Mouse (Mus musculus): Measurements from ENCODE around the gene Hsd11b1. TPM values are rescaled to one million over a fixed set of nuclear protein-coding genes. Genes with fewer than 3 reads are reported as not detected.

Hsd11b1 gene
- polyA plus RNA-seq, 1 experiment from 2014 or later, result 3.0 TPM

- no peak for TF ChIP-seq EP300 (optimal IDR thresholded peaks at IDR 0.05)
- no peak for TF ChIP-seq CTCF (IDR thresholded peaks at IDR 0.05; ENCODE audit: low read depth)
- H3K36me3 ChIP-seq (ENCODE audit: control insufficient read depth, insufficient read depth, low read length), result no peaks in the 10 kb centered on the region
- no peaks in the 10 kb centered on the region for H3K4me1 ChIP-seq (replicated peaks; ENCODE audit: control insufficient read depth, insufficient read depth)
- DNase-seq (ENCODE audit: low spot score) (no peak), ATAC-seq (ENCODE audit: low FRiP score, low TSS enrichment) (no peak)
- no peak within 1 kb of the TSS for H3K4me3 ChIP-seq (ENCODE audit: low read depth, low read length)
- WGBS, result 50% methylated on average over 5 of the region's 5 CpGs
- H3K4me2 ChIP-seq (replicated peaks; ENCODE audit: low read depth), result no peak within 1 kb of the TSS
- H3K9me3 ChIP-seq (ENCODE audit: control insufficient read depth, low read length), result no peaks in the 10 kb centered on the region
- no peaks in the 10 kb centered on the region for H3K27me3 ChIP-seq (ENCODE audit: control insufficient read depth, insufficient read depth, low read length)
- no peak within 1 kb of the TSS for H3K9ac ChIP-seq (ENCODE audit: low read length)
- no peak within 1 kb of the TSS for H3K27ac ChIP-seq (replicated peaks)
Observed at GRCm38 (mm10) chr1:193201383-193201778, 62.5 kb downstream of the Hsd11b1 start, which contains the start of gene Traf3ip3. Gene Traf3ip3 (minus strand): TSS chr1:193201703.

- H3K9ac ChIP-seq (ENCODE audit: low read length), result no peak overlapping the region
- H3K4me1 ChIP-seq (replicated peaks; ENCODE audit: control insufficient read depth, insufficient read depth), result no peaks in the 10 kb centered on the region
- 80% methylated on average over 8 of the region's 8 CpGs for WGBS
- H3K27ac ChIP-seq (replicated peaks), result no peak overlapping the region
- ATAC-seq (ENCODE audit: low FRiP score, low TSS enrichment) (no peak), DNase-seq (ENCODE audit: low spot score) (no peak)
- no peaks in the 10 kb centered on the region for H3K27me3 ChIP-seq (ENCODE audit: control insufficient read depth, insufficient read depth, low read length)
- no peak for TF ChIP-seq CTCF (IDR thresholded peaks at IDR 0.05; ENCODE audit: low read depth)
- no peak for TF ChIP-seq EP300 (optimal IDR thresholded peaks at IDR 0.05)
- H3K4me3 ChIP-seq (ENCODE audit: low read depth, low read length), result no peak overlapping the region
- H3K4me2 ChIP-seq (replicated peaks; ENCODE audit: low read depth), result no peak overlapping the region
- H3K36me3 ChIP-seq (ENCODE audit: control insufficient read depth, insufficient read depth, low read length), result no peaks in the 10 kb centered on the region
- no peaks in the 10 kb centered on the region for H3K9me3 ChIP-seq (ENCODE audit: control insufficient read depth, low read length)
Observed at GRCm38 (mm10) chr1:193200640-193201382, 63.1 kb downstream of the Hsd11b1 start.

GRCm38 (mm10) chr1:193198312-193198711, 65.6 kb downstream of the Hsd11b1 start:
- Histone ChIP-seq H3K4me3 (ENCODE audit: low read depth, low read length) (no peak overlapping the region), H3K36me3 (ENCODE audit: control insufficient read depth, insufficient read depth, low read length) (no peaks in the 10 kb centered on the region), H3K27ac (replicated peaks) (no peak overlapping the region), H3K27me3 (ENCODE audit: control insufficient read depth, insufficient read depth, low read length) (no peaks in the 10 kb centered on the region), H3K9ac (ENCODE audit: low read length) (no peak overlapping the region), H3K4me1 (replicated peaks; ENCODE audit: control insufficient read depth, insufficient read depth) (no peaks in the 10 kb centered on the region), H3K9me3 (ENCODE audit: control insufficient read depth, low read length) (no peaks in the 10 kb centered on the region), H3K4me2 (replicated peaks; ENCODE audit: low read depth) (no peak overlapping the region)
- peak; percentile 39; the same call in 1 of the 2 replicates for ATAC-seq (ENCODE audit: low FRiP score, low TSS enrichment)
- DNase-seq (ENCODE audit: low spot score), result no peak
- 90% methylated on average over 2 of the region's 2 CpGs for WGBS
- TF ChIP-seq EP300 (optimal IDR thresholded peaks at IDR 0.05) (no peak), CTCF (IDR thresholded peaks at IDR 0.05; ENCODE audit: low read depth) (peak; percentile 64)

- Histone ChIP-seq H3K4me2 (replicated peaks; ENCODE audit: low read depth) (no peak overlapping the region), H3K9ac (ENCODE audit: low read length) (no peak overlapping the region), H3K4me1 (replicated peaks; ENCODE audit: control insufficient read depth, insufficient read depth) (no peaks in the 10 kb centered on the region), H3K27me3 (ENCODE audit: control insufficient read depth, insufficient read depth, low read length) (no peaks in the 10 kb centered on the region), H3K9me3 (ENCODE audit: control insufficient read depth, low read length) (no peaks in the 10 kb centered on the region), H3K27ac (replicated peaks) (no peak overlapping the region), H3K4me3 (ENCODE audit: low read depth, low read length) (no peak overlapping the region), H3K36me3 (ENCODE audit: control insufficient read depth, insufficient read depth, low read length) (no peaks in the 10 kb centered on the region)
- ATAC-seq (ENCODE audit: low FRiP score, low TSS enrichment), result no peak
- DNase-seq (ENCODE audit: low spot score), result no peak
- no peak for TF ChIP-seq CTCF (IDR thresholded peaks at IDR 0.05; ENCODE audit: low read depth)
- no peak for TF ChIP-seq EP300 (optimal IDR thresholded peaks at IDR 0.05)
- WGBS, result 86% methylated on average over 18 of the region's 18 CpGs
Observed at GRCm38 (mm10) chr1:193197494-193198205, 66.2 kb downstream of the Hsd11b1 start.

- no peak overlapping the region for H3K4me3 ChIP-seq (ENCODE audit: low read depth, low read length)
- H3K4me1 ChIP-seq (replicated peaks; ENCODE audit: control insufficient read depth, insufficient read depth), result peaks cover 1% of the 10 kb centered on the region; the same call in 1 of the 2 replicates
- WGBS, result 67% methylated on average over 3 of the region's 3 CpGs
- no peak overlapping the region for H3K9ac ChIP-seq (ENCODE audit: low read length)
- no peaks in the 10 kb centered on the region for H3K9me3 ChIP-seq (ENCODE audit: control insufficient read depth, low read length)
- DNase-seq (ENCODE audit: low spot score) (no peak), ATAC-seq (ENCODE audit: low FRiP score, low TSS enrichment) (no peak)
- no peak overlapping the region for H3K27ac ChIP-seq (replicated peaks)
- no peaks in the 10 kb centered on the region for H3K36me3 ChIP-seq (ENCODE audit: control insufficient read depth, insufficient read depth, low read length)
- no peak overlapping the region for H3K4me2 ChIP-seq (replicated peaks; ENCODE audit: low read depth)
- no peak for TF ChIP-seq CTCF (IDR thresholded peaks at IDR 0.05; ENCODE audit: low read depth)
- no peak for TF ChIP-seq EP300 (optimal IDR thresholded peaks at IDR 0.05)
- no peaks in the 10 kb centered on the region for H3K27me3 ChIP-seq (ENCODE audit: control insufficient read depth, insufficient read depth, low read length)
Observed at GRCm38 (mm10) chr1:193195169-193195810, 68.6 kb downstream of the Hsd11b1 start.
